Mouse (Mus musculus): ENCODE data around the gene Gipc2. TPM values are rescaled to one million over a fixed set of nuclear protein-coding genes. Genes with fewer than 3 reads are reported as not detected.

The Gipc2 gene
- total and polyA plus RNA-seq, 3 experiments: 0.33 TPM; not detected in 2

- H3K9me3 ChIP-seq (replicated peaks): no peaks in the 10 kb centered on the region
- no peaks in the 10 kb centered on the region for H3K4me1 ChIP-seq (ENCODE audit: insufficient read depth, low read depth, low read length)
- TF ChIP-seq GATA1 (IDR thresholded peaks at IDR 0.05; ENCODE audit: borderline replicate concordance, low read length) (no peak), POLR2AphosphoS5 (IDR thresholded peaks at IDR 0.05; ENCODE audit: insufficient replicate concordance, low read depth, low read length) (no peak), TAL1 (conservative IDR thresholded peaks at IDR 0.05; ENCODE audit: low read depth, low read length) (no peak), GATA2 (IDR thresholded peaks at IDR 0.05; ENCODE audit: borderline replicate concordance, low read depth, low read length) (no peak), CTCF (IDR thresholded peaks at IDR 0.05; ENCODE audit: low read depth, low read length) (no peak)
- ATAC-seq (ENCODE audit: extremely low read depth, insufficient number of reproducible peaks, low FRiP score, poor library complexity, severe bottlenecking): no peak
- DNase-seq (ENCODE audit: low spot score): no peak
- no peaks in the 10 kb centered on the region for H3K36me3 ChIP-seq (replicated peaks)
- H3K4me3 ChIP-seq (ENCODE audit: low read depth, low read length): no peak overlapping the region
- H3K27me3 ChIP-seq (ENCODE audit: insufficient read depth, low read length): peaks cover 3% of the 10 kb centered on the region; the same call in 1 of the 2 replicates
Measured at GRCm38 (mm10) chr3:152170407-152170806, 4.4 kb upstream of the Gipc2 start.

GRCm38 (mm10) chr3:152168007-152168406, 2.0 kb upstream of the Gipc2 start:
- TF ChIP-seq POLR2AphosphoS5 (IDR thresholded peaks at IDR 0.05; ENCODE audit: insufficient replicate concordance, low read depth, low read length): no peak
- no peak for TF ChIP-seq CTCF (IDR thresholded peaks at IDR 0.05; ENCODE audit: low read depth, low read length)
- TF ChIP-seq GATA2 (IDR thresholded peaks at IDR 0.05; ENCODE audit: borderline replicate concordance, low read depth, low read length): no peak
- TF ChIP-seq GATA1 (IDR thresholded peaks at IDR 0.05; ENCODE audit: borderline replicate concordance, low read length): no peak
- TF ChIP-seq TAL1 (conservative IDR thresholded peaks at IDR 0.05; ENCODE audit: low read depth, low read length): no peak
- H3K4me1 ChIP-seq (ENCODE audit: insufficient read depth, low read depth, low read length): no peaks in the 10 kb centered on the region
- no peaks in the 10 kb centered on the region; the same call in 1 of the 2 replicates for H3K27me3 ChIP-seq (ENCODE audit: insufficient read depth, low read length)
- no peak for ATAC-seq (ENCODE audit: extremely low read depth, insufficient number of reproducible peaks, low FRiP score, poor library complexity, severe bottlenecking)
- no peak overlapping the region for H3K4me3 ChIP-seq (ENCODE audit: low read depth, low read length)
- H3K36me3 ChIP-seq (replicated peaks): no peaks in the 10 kb centered on the region
- H3K9me3 ChIP-seq (replicated peaks): no peaks in the 10 kb centered on the region
- no peak for DNase-seq (ENCODE audit: low spot score)

- H3K4me3 ChIP-seq (ENCODE audit: low read depth, low read length): no peak overlapping the region
Measured at GRCm38 (mm10) chr3:152166699-152167451, 845 bp upstream of the Gipc2 start.

GRCm38 (mm10) chr3:152165351-152166098, 505 bp downstream of the Gipc2 start:
- no peak for ATAC-seq (ENCODE audit: extremely low read depth, insufficient number of reproducible peaks, low FRiP score, poor library complexity, severe bottlenecking)
- no peaks in the 10 kb centered on the region for H3K9me3 ChIP-seq (replicated peaks)
- H3K36me3 ChIP-seq (replicated peaks): no peaks in the 10 kb centered on the region
- H3K4me1 ChIP-seq (ENCODE audit: insufficient read depth, low read depth, low read length): no peaks in the 10 kb centered on the region
- H3K4me3 ChIP-seq (ENCODE audit: low read depth, low read length): no peak overlapping the region
- DNase-seq (ENCODE audit: low spot score): no peak
- TF ChIP-seq CTCF (IDR thresholded peaks at IDR 0.05; ENCODE audit: low read depth, low read length) (no peak), GATA2 (IDR thresholded peaks at IDR 0.05; ENCODE audit: borderline replicate concordance, low read depth, low read length) (no peak), POLR2AphosphoS5 (IDR thresholded peaks at IDR 0.05; ENCODE audit: insufficient replicate concordance, low read depth, low read length) (no peak), TAL1 (conservative IDR thresholded peaks at IDR 0.05; ENCODE audit: low read depth, low read length) (no peak), GATA1 (IDR thresholded peaks at IDR 0.05; ENCODE audit: borderline replicate concordance, low read length) (no peak)
- H3K27me3 ChIP-seq (ENCODE audit: insufficient read depth, low read length): peaks cover 2% of the 10 kb centered on the region; the same call in 1 of the 2 replicates

More at GRCm38 (mm10) chr3:152166699-152167451, 845 bp upstream of the Gipc2 start:
- H3K4me1 ChIP-seq (ENCODE audit: insufficient read depth, low read depth, low read length): no peaks in the 10 kb centered on the region
- ATAC-seq (ENCODE audit: extremely low read depth, insufficient number of reproducible peaks, low FRiP score, poor library complexity, severe bottlenecking) (no peak), DNase-seq (ENCODE audit: low spot score) (no peak)
- H3K36me3 ChIP-seq (replicated peaks): no peaks in the 10 kb centered on the region
- H3K27me3 ChIP-seq (ENCODE audit: insufficient read depth, low read length): no peaks in the 10 kb centered on the region; the same call in 1 of the 2 replicates
- TF ChIP-seq TAL1 (conservative IDR thresholded peaks at IDR 0.05; ENCODE audit: low read depth, low read length) (no peak), GATA1 (IDR thresholded peaks at IDR 0.05; ENCODE audit: borderline replicate concordance, low read length) (no peak), POLR2AphosphoS5 (IDR thresholded peaks at IDR 0.05; ENCODE audit: insufficient replicate concordance, low read depth, low read length) (no peak), GATA2 (IDR thresholded peaks at IDR 0.05; ENCODE audit: borderline replicate concordance, low read depth, low read length) (no peak), CTCF (IDR thresholded peaks at IDR 0.05; ENCODE audit: low read depth, low read length) (no peak)
- no peaks in the 10 kb centered on the region for H3K9me3 ChIP-seq (replicated peaks)

GRCm38 (mm10) chr3:152165014-152165350, 1.0 kb downstream of the Gipc2 start:
- Histone ChIP-seq H3K27me3 (ENCODE audit: insufficient read depth, low read length) (peaks cover 2% of the 10 kb centered on the region; the same call in 1 of the 2 replicates), H3K4me1 (ENCODE audit: insufficient read depth, low read depth, low read length) (no peaks in the 10 kb centered on the region), H3K4me3 (ENCODE audit: low read depth, low read length) (no peak overlapping the region), H3K36me3 (replicated peaks) (no peaks in the 10 kb centered on the region), H3K9me3 (replicated peaks) (no peaks in the 10 kb centered on the region)
- DNase-seq (ENCODE audit: low spot score): no peak
- ATAC-seq (ENCODE audit: extremely low read depth, insufficient number of reproducible peaks, low FRiP score, poor library complexity, severe bottlenecking): no peak
- TF ChIP-seq POLR2AphosphoS5 (IDR thresholded peaks at IDR 0.05; ENCODE audit: insufficient replicate concordance, low read depth, low read length) (no peak), CTCF (IDR thresholded peaks at IDR 0.05; ENCODE audit: low read depth, low read length) (no peak), GATA1 (IDR thresholded peaks at IDR 0.05; ENCODE audit: borderline replicate concordance, low read length) (no peak), GATA2 (IDR thresholded peaks at IDR 0.05; ENCODE audit: borderline replicate concordance, low read depth, low read length) (no peak), TAL1 (conservative IDR thresholded peaks at IDR 0.05; ENCODE audit: low read depth, low read length) (no peak)

GRCm38 (mm10) chr3:152163320-152163719, 2.7 kb downstream of the Gipc2 start:
- Histone ChIP-seq H3K4me1 (ENCODE audit: insufficient read depth, low read depth, low read length) (no peaks in the 10 kb centered on the region), H3K36me3 (replicated peaks) (no peaks in the 10 kb centered on the region), H3K4me3 (ENCODE audit: low read depth, low read length) (no peak overlapping the region), H3K9me3 (replicated peaks) (no peaks in the 10 kb centered on the region), H3K27me3 (ENCODE audit: insufficient read depth, low read length) (peaks cover 2% of the 10 kb centered on the region; the same call in 1 of the 2 replicates)
- no peak for ATAC-seq (ENCODE audit: extremely low read depth, insufficient number of reproducible peaks, low FRiP score, poor library complexity, severe bottlenecking)
- TF ChIP-seq GATA2 (IDR thresholded peaks at IDR 0.05; ENCODE audit: borderline replicate concordance, low read depth, low read length) (no peak), TAL1 (conservative IDR thresholded peaks at IDR 0.05; ENCODE audit: low read depth, low read length) (no peak), GATA1 (IDR thresholded peaks at IDR 0.05; ENCODE audit: borderline replicate concordance, low read length) (no peak), CTCF (IDR thresholded peaks at IDR 0.05; ENCODE audit: low read depth, low read length) (no peak), POLR2AphosphoS5 (IDR thresholded peaks at IDR 0.05; ENCODE audit: insufficient replicate concordance, low read depth, low read length) (no peak)
- DNase-seq (ENCODE audit: low spot score): no peak

Data from G1E (cell line).